Mouse (Mus musculus) hindbrain, embryonic 10.5 days (tissue): ENCODE results near the gene 1700084M14Rik. TPM values are rescaled to one million over a fixed set of nuclear protein-coding genes. Genes with fewer than 3 reads are reported as not detected.
"Not testable (repeated sequence)": the region's sequence is repeated elsewhere in the genome, so short reads cannot be mapped to it uniquely, and the experiment has no call there.

Source experiments
- DNase-seq: peaks from one replicate; pipeline ENCODE4 v3.0.0-alpha.2; 2017; ENCODE audit warnings: low spot score
- H3K27ac ChIP-seq: fragments of 300-500 bp; sonication (generic); 2 replicates; pipeline ENCODE4 v1.5.1; 2016; ENCODE audit warnings: mild to moderate bottlenecking, moderate library complexity
- H3K27me3 ChIP-seq: fragments of 300-500 bp; sonication (generic); 2 replicates; pipeline ENCODE4 v1.6.1; 2016; ENCODE audit warnings: mild to moderate bottlenecking; ENCODE audit not compliant: poor library complexity, insufficient read depth, severe bottlenecking
- H3K36me3 ChIP-seq: fragments of 300-500 bp; sonication (generic); 2 replicates; pipeline ENCODE4 v1.6.1; 2016; ENCODE audit warnings: mild to moderate bottlenecking, moderate library complexity
- H3K4me1 ChIP-seq: fragments of 300-500 bp; sonication (generic); replicated peaks from 2 replicates; pipeline ENCODE4 v1.6.1; 2016; ENCODE audit warnings: mild to moderate bottlenecking
- H3K4me3 ChIP-seq: fragments of 300-500 bp; sonication (generic); 2 replicates; pipeline ENCODE4 v1.5.1; 2016; ENCODE audit warnings: mild to moderate bottlenecking, moderate library complexity
- H3K9me3 ChIP-seq: fragments of 300-500 bp; sonication (generic); 2 replicates; pipeline ENCODE4 v1.6.1; 2016; ENCODE audit warnings: mild to moderate bottlenecking, moderate library complexity
- WGBS: fragments of 180-500 bp; shearing (Covaris S2); methylation state at CpG from one replicate; pipeline ENCODE4 v1.1.7; 2016; 5-methylcytosine and 5-hydroxymethylcytosine counted together
- polyA plus RNA-seq: library from polyadenylated mRNA; unstranded; fragments of >200 nt; fragmentation: Nextera tagmentation; extraction: Ambion mirVana; gene quantifications from 2 replicates; pipeline ENCODE4 v1.2.1, GENCODE M21; 2016

1700084M14Rik gene
- not detected in 2 replicates for polyA plus RNA-seq

DNA sequence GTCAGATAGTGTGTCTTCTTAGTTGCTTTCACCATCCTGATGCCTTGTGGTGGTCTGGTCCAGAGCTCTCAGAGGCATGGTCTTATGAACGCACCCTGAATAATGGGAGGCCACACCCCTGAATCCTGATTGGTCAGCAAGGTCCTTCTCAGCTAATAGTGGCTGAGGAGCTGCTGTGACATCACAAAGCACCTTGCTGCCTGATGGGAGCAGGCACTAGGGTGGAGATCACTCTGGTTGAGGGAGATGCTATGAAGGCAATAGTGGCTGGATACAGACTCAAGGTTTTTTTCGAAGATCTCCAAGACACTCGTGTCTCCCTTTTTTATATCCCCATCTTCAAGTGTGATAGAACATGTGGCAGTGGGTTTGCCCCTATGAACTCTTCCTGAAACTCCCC, at the start of gene 1700084M14Rik:
Gene 1700084M14Rik, minus strand, starts transcription at position 101 of the 400 bp plus-strand sequence.
- not testable (repeated sequence) for H3K9me3 ChIP-seq, H3K27me3 ChIP-seq, H3K36me3 ChIP-seq, DNase-seq, H3K4me3 ChIP-seq, H3K27ac ChIP-seq, H3K4me1 ChIP-seq
- WGBS: 86% methylated on average over 3 of the region's 3 CpGs

Other genes with a start within 250 kb of the 1700084M14Rik start
- gene Mageb2, start 244.2 kb downstream of the 1700084M14Rik start, polyA plus RNA-seq: not detected in 2 replicates
- gene Gm5072, start 183.4 kb downstream of the 1700084M14Rik start, polyA plus RNA-seq: not detected in 2 replicates
- not detected in 2 replicates for gene Gm8914, start 95.8 kb downstream of the 1700084M14Rik start, polyA plus RNA-seq
- not detected in 2 replicates for gene Gm14781, start 56.3 kb upstream of the 1700084M14Rik start, polyA plus RNA-seq
- not detected in 2 replicates for gene Mageb5, start 207.1 kb upstream of the 1700084M14Rik start, polyA plus RNA-seq